Mouse (Mus musculus) erythroblast, embryonic 14.5 days (primary cell): Measurements from ENCODE around the gene Sfmbt1.

Source experiments
- GATA1 ChIP-seq: IDR thresholded peaks from 2 replicates; pipeline ENCODE4 v1.6.1; 2012; ENCODE audit warnings: low read length, inconsistent platforms, mixed read lengths
- TAL1 ChIP-seq: IDR thresholded peaks from 3 replicates; pipeline ENCODE4 v1.6.1; 2012; ENCODE audit warnings: low read length, inconsistent platforms, mixed read lengths

GRCm38 (mm10) chr14:30721850-30722249 lies 7.2 kb downstream of the Sfmbt1 start:
- TF ChIP-seq TAL1: no peak
- no peak for TF ChIP-seq GATA1
